Mouse (Mus musculus): ENCODE results near the gene Ticam1. TPM values are rescaled to one million over a fixed set of nuclear protein-coding genes. Genes with fewer than 3 reads are reported as not detected.

The Ticam1 gene
- polyA plus RNA-seq, 1 experiment from 2014 or later: 8.1 TPM

GRCm38 (mm10) chr17:56226566-56226965 is 50.0 kb downstream of the Ticam1 start:
- no peak overlapping the region for H3K9ac ChIP-seq (ENCODE audit: low read depth, low read length)
- no peak overlapping the region for H3K27ac ChIP-seq (replicated peaks; ENCODE audit: low read depth, low read length)
- H3K9me3 ChIP-seq (ENCODE audit: control insufficient read depth, low read length): no peaks in the 10 kb centered on the region
- DNase-seq (ENCODE audit: low spot score) (no peak), ATAC-seq (ENCODE audit: low read depth) (no peak)
- H3K4me3 ChIP-seq (ENCODE audit: low read depth, low read length): no peak overlapping the region
- WGBS: 74% methylated on average over 3 of the region's 3 CpGs
- no peak overlapping the region for H3K4me2 ChIP-seq (ENCODE audit: low read depth, low read length)
- H3K4me1 ChIP-seq (ENCODE audit: control insufficient read depth, insufficient read depth, low read length): no peaks in the 10 kb centered on the region
- no peaks in the 10 kb centered on the region for H3K36me3 ChIP-seq (ENCODE audit: control insufficient read depth, insufficient read depth, low read length)
- no peaks in the 10 kb centered on the region for H3K27me3 ChIP-seq (replicated peaks; ENCODE audit: control insufficient read depth, insufficient read depth, low read length)

DNA sequence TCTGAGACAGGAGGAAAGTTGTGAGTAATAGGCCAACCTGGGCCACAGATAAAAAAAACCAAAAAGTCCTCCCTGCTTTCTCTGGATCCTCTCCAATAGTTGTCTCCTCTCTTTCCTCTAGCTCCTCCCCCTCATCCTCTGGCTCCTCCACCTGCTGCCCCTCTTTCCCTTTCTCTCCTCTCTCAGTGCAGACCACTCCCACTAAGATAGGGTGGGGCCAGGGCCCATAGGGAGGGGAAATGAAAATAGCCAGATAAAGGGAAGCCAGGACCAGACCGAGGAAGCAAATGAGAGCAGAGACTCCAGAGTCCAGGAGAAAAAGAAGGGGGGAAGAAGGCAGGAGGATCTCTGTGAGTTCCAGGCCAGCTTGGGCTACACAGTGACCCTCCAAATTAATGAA is 51.7 kb downstream of the Ticam1 start:
- H3K4me1 ChIP-seq (ENCODE audit: control insufficient read depth, insufficient read depth, low read length): no peaks in the 10 kb centered on the region
- no peaks in the 10 kb centered on the region for H3K27me3 ChIP-seq (replicated peaks; ENCODE audit: control insufficient read depth, insufficient read depth, low read length)
- no peaks in the 10 kb centered on the region for H3K36me3 ChIP-seq (ENCODE audit: control insufficient read depth, insufficient read depth, low read length)
- WGBS: 33% methylated on average over 1 of the region's 1 CpGs
- no peaks in the 10 kb centered on the region for H3K9me3 ChIP-seq (ENCODE audit: control insufficient read depth, low read length)
- no peak for DNase-seq (ENCODE audit: low spot score)
- no peak overlapping the region for H3K27ac ChIP-seq (replicated peaks; ENCODE audit: low read depth, low read length)
- no peak overlapping the region for H3K9ac ChIP-seq (ENCODE audit: low read depth, low read length)
- H3K4me2 ChIP-seq (ENCODE audit: low read depth, low read length): no peak overlapping the region
- ATAC-seq (ENCODE audit: low read depth): no peak
- H3K4me3 ChIP-seq (ENCODE audit: low read depth, low read length): no peak overlapping the region

- 0 out of 2 replicates have a peak overlapping the region, but pooled peaks have one; percentile 75 for H3K4me3 ChIP-seq (ENCODE audit: low read depth, low read length)
- H3K36me3 ChIP-seq (ENCODE audit: control insufficient read depth, insufficient read depth, low read length): no peaks in the 10 kb centered on the region
- ATAC-seq (ENCODE audit: low read depth): no peak
- H3K27me3 ChIP-seq (replicated peaks; ENCODE audit: control insufficient read depth, insufficient read depth, low read length): no peaks in the 10 kb centered on the region
- H3K27ac ChIP-seq (replicated peaks; ENCODE audit: low read depth, low read length): no peak overlapping the region
- no peaks in the 10 kb centered on the region for H3K9me3 ChIP-seq (ENCODE audit: control insufficient read depth, low read length)
- no peak overlapping the region for H3K9ac ChIP-seq (ENCODE audit: low read depth, low read length)
- H3K4me1 ChIP-seq (ENCODE audit: control insufficient read depth, insufficient read depth, low read length): peaks cover 15% of the 10 kb centered on the region
- peak; percentile 25 for DNase-seq (ENCODE audit: low spot score)
- no peak overlapping the region for H3K4me2 ChIP-seq (ENCODE audit: low read depth, low read length)
- WGBS: 54% methylated on average over 3 of the region's 3 CpGs
Measured at GRCm38 (mm10) chr17:56219805-56220204, 56.8 kb downstream of the Ticam1 start.

MicroRNA genes within 50 kb of the gene (microRNA counts, 519-probe panel; counts per million panel counts)
- microRNA mmu-miR-7b: 2,389 counts per million, percentile 44 among the panel's probes with 10 or more counts

Small RNAs within 50 kb of the gene (microRNA-seq; reads per million reads assigned to microRNA genes)
- 222 reads per million, percentile 60 among the genes with 10 or more reads in this experiment for gene Mir7b (ENCODE audit: borderline number of aligned reads)

Other genes with a start within 250 kb of the Ticam1 start
- gene Sh3gl1, start 240.2 kb downstream of the Ticam1 start, polyA plus RNA-seq (2014; fragmentation: Nextera tagmentation; extraction: Ambion mirVana): 156 and 167 TPM in 2 replicates
- 14.2 and 16.5 TPM in 2 replicates for gene Chaf1a, start 236.3 kb downstream of the Ticam1 start, polyA plus RNA-seq (2014; fragmentation: Nextera tagmentation; extraction: Ambion mirVana)
- 32.7 and 39.8 TPM in 2 replicates for gene Ubxn6, start 201.8 kb downstream of the Ticam1 start, polyA plus RNA-seq (2014; fragmentation: Nextera tagmentation; extraction: Ambion mirVana)
- 75.6 and 84.3 TPM in 2 replicates for gene Hdgfl2, start 197.2 kb downstream of the Ticam1 start, polyA plus RNA-seq (2014; fragmentation: Nextera tagmentation; extraction: Ambion mirVana)
- 0.08 and 0.33 TPM in 2 replicates for gene Plin4, start 167.0 kb downstream of the Ticam1 start, polyA plus RNA-seq (2014; fragmentation: Nextera tagmentation; extraction: Ambion mirVana)
- gene Plin5, start 159.2 kb downstream of the Ticam1 start, polyA plus RNA-seq (2014; fragmentation: Nextera tagmentation; extraction: Ambion mirVana): 0.54 and 0.57 TPM in 2 replicates
- 0.62 and 1.3 TPM in 2 replicates for gene Lrg1, start 154.8 kb downstream of the Ticam1 start, polyA plus RNA-seq (2014; fragmentation: Nextera tagmentation; extraction: Ambion mirVana)
- gene Sema6b, start 136.4 kb downstream of the Ticam1 start, polyA plus RNA-seq (2014; fragmentation: Nextera tagmentation; extraction: Ambion mirVana): 4.3 and 5.4 TPM in 2 replicates
- 10.2 and 12.3 TPM in 2 replicates for gene Tnfaip8l1, start 114.3 kb downstream of the Ticam1 start, polyA plus RNA-seq (2014; fragmentation: Nextera tagmentation; extraction: Ambion mirVana)
- 98.8 and 99.5 TPM in 2 replicates for gene Mydgf, start 92.9 kb downstream of the Ticam1 start, polyA plus RNA-seq (2014; fragmentation: Nextera tagmentation; extraction: Ambion mirVana)
- gene Dpp9, start 57.9 kb downstream of the Ticam1 start, polyA plus RNA-seq (2014; fragmentation: Nextera tagmentation; extraction: Ambion mirVana): 32.5 and 37.1 TPM in 2 replicates
- gene Fem1a, start 20.0 kb downstream of the Ticam1 start, polyA plus RNA-seq (2014; fragmentation: Nextera tagmentation; extraction: Ambion mirVana): 19.6 and 20.5 TPM in 2 replicates
- gene Plin3, start 16.1 kb upstream of the Ticam1 start, polyA plus RNA-seq (2014; fragmentation: Nextera tagmentation; extraction: Ambion mirVana): 76.9 and 88.4 TPM in 2 replicates
- gene Arrdc5, start 23.5 kb upstream of the Ticam1 start, polyA plus RNA-seq (2014; fragmentation: Nextera tagmentation; extraction: Ambion mirVana): not detected in 2 replicates
- 74.8 and 90.9 TPM in 2 replicates for gene Uhrf1, start 26.5 kb upstream of the Ticam1 start, polyA plus RNA-seq (2014; fragmentation: Nextera tagmentation; extraction: Ambion mirVana)
- gene Kdm4b, start 49.3 kb upstream of the Ticam1 start, polyA plus RNA-seq (2014; fragmentation: Nextera tagmentation; extraction: Ambion mirVana): 29.1 and 32.3 TPM in 2 replicates
- gene Ptprs, start 199.7 kb upstream of the Ticam1 start, polyA plus RNA-seq (2014; fragmentation: Nextera tagmentation; extraction: Ambion mirVana): 104 and 116 TPM in 2 replicates
- gene Znrf4, start 235.6 kb upstream of the Ticam1 start, polyA plus RNA-seq (2014; fragmentation: Nextera tagmentation; extraction: Ambion mirVana): not detected in 2 replicates

All from embryonic facial prominence, embryonic 14.5 days (tissue).